Mouse (Mus musculus) G1E (cell line): ENCODE results near the gene Stat5b.

Experiments used
- CTCF ChIP-seq: IDR thresholded peaks from 2 replicates; pipeline ENCODE4 v1.5.1; 2012; ENCODE audit warnings: low read depth, low read length, inconsistent platforms, mixed read lengths
- GATA1 ChIP-seq: IDR thresholded peaks from 2 replicates; pipeline ENCODE4 v1.6.1; 2012; ENCODE audit warnings: borderline replicate concordance, low read length, inconsistent platforms, mixed read lengths
- TAL1 ChIP-seq: conservative IDR thresholded peaks from 2 replicates; pipeline ENCODE4 v1.6.1; 2012; ENCODE audit warnings: low read depth, low read length, inconsistent platforms, mixed read lengths

DNA sequence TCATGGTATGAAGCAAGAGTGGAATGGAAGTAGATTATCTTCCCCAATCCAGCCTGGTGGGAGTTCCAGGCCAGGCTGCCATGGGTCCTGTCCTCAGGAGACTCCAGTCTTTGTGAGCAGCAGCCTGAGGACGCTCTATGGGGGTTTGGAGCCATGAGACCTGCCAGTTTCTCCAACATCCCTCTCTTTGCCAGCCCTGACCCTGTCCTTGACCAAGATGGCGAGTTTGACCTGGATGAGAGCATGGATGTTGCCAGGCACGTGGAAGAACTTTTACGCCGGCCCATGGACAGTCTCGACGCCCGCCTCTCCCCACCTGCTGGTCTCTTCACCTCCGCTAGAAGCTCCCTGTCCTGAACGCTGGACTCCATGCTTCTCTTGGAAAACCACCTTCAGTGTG is 33.1 kb upstream of the Stat5b start:
- TF ChIP-seq CTCF (no peak), GATA1 (no peak), TAL1 (no peak)
